Mouse (Mus musculus) gastrocnemius, postnatal 36 days (tissue): ENCODE measurements around the gene Fdxr. TPM values are rescaled to one million over a fixed set of nuclear protein-coding genes. Genes with fewer than 3 reads are reported as not detected.

Experiments
- DNase-seq, 2 experiments: peaks; one replicate each; pipeline ENCODE4 v3.0.0; 2022
- intact Hi-C: fragments of 180-260 bp; cut with DNase I; formaldehyde crosslinking; loops from one replicate; pipeline ENCODE4 v1.15.1; 2025
- total RNA-seq, 2 experiments: library from RNA; stranded (reverse); gene quantifications; 2 replicates each; pipeline ENCODE4 v1.2.3; 2021

Fdxr gene
- total RNA-seq, 2 experiments from 2014 or later = 3.6 to 4.4 TPM

DNA sequence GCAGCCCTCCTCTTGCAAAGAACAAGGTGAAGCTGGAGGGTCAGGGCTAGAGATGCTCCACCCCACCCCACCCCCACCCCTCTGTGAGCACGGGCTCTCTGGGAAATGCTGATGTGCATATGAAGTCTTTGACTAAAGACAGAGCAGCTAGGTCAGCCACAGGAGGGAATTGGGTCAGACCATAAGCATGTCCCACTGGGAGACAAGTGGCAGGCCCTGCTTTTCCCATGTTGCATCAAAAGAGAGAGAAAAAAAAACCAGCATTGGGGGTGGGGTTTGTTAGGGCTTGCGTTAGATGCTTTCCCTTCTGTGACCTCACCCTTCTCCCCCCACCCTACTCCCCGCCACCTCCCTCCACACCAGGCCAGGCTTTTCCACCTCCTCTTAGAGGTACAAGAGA is 29.6 kb downstream of the Fdxr start:
- no peak for DNase-seq
- intact Hi-C loops = no loop called here

- no peak for DNase-seq
- intact Hi-C loops = no loop called here
Measured at GRCm38 (mm10) chr11:115246386-115246785, 30.5 kb downstream of the Fdxr start.

- no peak for DNase-seq
- intact Hi-C loops = no loop called here
Measured at GRCm38 (mm10) chr11:115244840-115245239, 32.0 kb downstream of the Fdxr start.

DNA sequence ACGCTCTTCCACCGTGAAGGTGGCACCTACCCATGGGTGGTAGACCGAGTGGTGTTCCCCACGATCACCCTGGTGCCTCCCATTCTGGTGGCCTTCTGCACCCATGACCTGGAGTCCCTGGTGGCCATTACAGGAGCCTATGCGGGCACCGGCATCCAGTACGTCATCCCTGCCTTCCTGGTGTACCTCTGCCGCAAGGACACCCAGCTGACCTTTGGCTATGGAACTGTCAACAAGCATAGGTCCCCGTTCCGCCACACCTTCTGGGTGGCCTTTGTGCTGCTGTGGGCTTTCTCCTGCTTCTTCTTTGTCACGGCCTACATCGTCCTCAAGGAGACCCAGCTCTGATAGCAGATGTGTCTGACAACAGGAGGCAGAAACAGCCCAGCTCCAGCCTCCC is 33.1 kb downstream of the Fdxr start:
- DNase-seq = no peak
- intact Hi-C loops = no loop called here

- no peak for DNase-seq
- intact Hi-C loops = no loop called here
Measured at GRCm38 (mm10) chr11:115242746-115243145, 34.1 kb downstream of the Fdxr start.

- intact Hi-C loops = no loop called here
- peak; percentile 54 to 66 for DNase-seq
Measured at GRCm38 (mm10) chr11:115241402-115241801, 35.4 kb downstream of the Fdxr start.

GRCm38 (mm10) chr11:115236570-115236969 is 40.3 kb downstream of the Fdxr start:
- intact Hi-C loops = no loop called here
- no peak for DNase-seq

DNA sequence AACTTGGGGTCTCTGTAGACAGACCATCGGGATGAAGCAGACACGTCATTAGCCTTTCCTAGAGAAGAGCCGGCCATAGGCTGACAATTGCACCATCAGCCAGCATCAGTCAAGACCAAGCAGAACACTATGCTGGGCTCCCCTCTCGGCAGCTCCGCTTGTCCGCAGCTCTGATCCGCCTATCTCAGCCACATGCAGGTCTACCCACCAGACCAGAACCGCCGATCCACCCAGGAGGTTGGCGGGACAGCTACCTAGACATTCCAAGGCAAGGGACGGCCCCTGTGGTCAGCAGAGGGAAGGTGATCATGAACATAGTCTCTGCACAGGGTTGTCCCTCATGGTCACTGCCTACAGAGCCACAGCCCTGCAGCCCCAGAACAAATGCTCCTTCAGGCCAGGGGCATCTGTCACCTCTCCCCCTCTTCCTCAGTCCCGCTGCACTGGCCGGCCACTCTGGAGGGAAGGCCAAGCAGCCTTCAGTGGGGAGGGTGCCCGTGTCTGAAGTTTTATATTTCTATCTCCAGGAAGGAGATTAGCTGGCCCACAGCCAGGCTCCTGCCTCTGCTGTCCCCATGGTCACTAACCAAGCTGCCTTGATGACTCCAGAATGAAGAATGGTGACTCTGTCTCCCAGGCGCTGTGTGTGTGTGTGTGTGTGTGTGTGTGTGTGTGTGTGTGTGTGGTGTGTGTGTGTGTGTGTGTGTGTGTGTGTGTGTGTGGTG is 42.4 kb downstream of the Fdxr start:
- intact Hi-C loops = no loop called here
- no peak for DNase-seq

- intact Hi-C loops = no loop called here
- DNase-seq = no peak
Measured at GRCm38 (mm10) chr11:115233526-115234290, 43.1 kb downstream of the Fdxr start.

DNA sequence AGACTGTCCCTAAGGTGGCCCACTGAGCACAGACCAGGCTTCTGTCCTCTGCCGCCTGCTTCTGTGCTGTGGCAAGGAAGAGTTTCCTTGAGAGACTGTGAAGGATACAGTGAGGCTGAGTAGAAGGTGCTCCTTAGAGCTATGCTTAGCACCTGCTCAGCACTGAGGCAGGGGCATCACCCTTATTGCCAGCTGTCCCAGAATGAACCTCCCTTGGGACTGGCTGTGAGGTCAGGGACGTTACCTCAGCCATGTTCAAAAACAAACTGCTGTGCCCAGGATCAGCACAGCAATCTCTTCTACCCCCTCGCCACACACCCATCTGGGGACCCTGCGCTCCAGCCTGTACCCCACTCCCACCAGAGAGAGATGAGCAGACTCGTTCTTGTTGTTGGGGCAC is 44.0 kb downstream of the Fdxr start:
- intact Hi-C loops = no loop called here

DNA sequence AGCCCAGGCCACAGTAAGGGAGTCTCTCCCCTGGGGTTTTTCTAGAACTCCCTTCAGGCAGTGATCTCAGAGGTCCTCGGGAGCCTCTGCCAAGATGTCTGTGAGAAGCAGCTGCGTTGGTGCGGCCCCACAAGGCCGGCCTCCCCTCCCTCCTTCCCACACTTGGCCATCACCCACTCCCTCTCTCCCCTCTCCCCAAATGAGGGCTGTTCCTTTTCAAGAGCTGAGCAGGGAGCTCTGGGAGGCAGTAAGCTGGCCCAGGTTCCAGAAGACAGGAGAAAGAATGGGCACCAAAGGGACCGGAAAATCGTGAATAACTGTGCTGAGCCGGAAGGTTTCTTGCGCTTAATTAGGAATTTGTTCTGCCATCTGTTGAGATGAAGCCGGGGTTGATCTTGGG is 44.9 kb downstream of the Fdxr start:
- no peak for DNase-seq
- intact Hi-C loops = no loop called here

More for the DNA sequence above, 44.0 kb downstream of the Fdxr start:
- DNase-seq = no peak

GRCm38 (mm10) chr11:115231168-115231915 is 45.5 kb downstream of the Fdxr start:
- intact Hi-C loops = no loop called here
- DNase-seq = no peak

GRCm38 (mm10) chr11:115229021-115229930 is 47.6 kb downstream of the Fdxr start:
- DNase-seq = no peak

DNA sequence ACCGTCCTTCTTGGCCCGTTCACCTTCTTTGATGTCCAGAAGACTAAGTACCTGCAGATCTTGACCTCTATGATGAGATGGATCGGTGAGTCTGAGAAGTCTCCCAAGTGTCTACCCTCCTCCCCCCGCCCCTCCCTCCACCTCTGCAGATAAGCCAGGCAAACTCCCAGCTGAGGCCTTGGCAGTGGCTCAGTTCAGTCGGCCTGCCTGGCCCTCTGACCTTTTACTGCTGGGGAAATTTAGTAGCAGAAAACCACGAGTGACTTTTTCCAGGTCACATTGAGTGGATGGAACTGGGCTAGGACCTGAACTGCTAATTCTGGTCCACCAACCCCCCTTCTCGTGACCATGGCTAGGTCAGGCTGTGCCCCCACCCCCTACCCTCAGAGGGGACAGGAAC is 48.4 kb downstream of the Fdxr start:
- intact Hi-C loops = no loop called here
- no peak for DNase-seq

More at GRCm38 (mm10) chr11:115229021-115229930, 47.6 kb downstream of the Fdxr start:
- intact Hi-C loops = no loop called here

DNA sequence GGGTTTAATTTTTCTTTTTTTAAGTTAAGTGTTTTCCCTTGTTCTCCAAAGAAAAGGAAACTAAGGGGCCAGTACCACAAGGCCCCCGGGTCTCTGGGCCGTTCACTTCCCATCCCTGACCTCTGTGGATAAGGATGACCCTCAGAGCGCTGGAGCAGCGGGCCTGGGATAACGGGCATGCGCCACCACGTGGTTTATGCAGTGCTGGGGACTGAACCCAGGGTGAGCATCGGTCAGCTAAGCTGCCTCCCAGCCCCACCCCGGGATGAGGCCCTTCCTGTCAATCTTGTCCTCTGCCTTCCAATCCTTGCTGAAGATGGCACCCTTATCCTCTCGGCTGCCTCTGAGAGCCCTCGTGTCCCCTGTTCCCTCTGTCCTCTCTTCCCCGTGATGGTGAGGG is 49.2 kb downstream of the Fdxr start:
- DNase-seq = no peak
- intact Hi-C loops = no loop called here

- intact Hi-C loops = no loop called here
Measured at GRCm38 (mm10) chr11:115226811-115227491, 49.9 kb downstream of the Fdxr start.

DNA sequence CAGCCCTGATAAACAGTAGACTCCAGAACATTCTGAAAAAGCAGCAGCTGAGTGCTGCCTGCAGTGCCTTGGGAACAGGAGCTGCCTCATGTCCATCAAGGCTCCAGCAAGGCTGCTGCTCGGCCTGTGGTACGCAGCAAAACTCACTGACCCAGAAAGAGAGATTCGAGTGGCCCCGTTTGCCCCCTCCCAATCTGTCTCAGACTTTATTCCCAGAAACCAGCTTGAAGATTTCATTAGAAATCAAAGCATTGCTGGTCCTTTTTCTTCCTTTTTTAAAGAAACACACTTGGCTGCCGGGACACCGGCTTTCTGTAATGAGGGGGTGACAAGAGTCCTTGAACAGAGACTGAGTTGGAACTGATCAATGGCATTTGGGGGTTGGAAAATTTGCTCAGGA is 51.5 kb downstream of the Fdxr start:
- no peak for DNase-seq

More at GRCm38 (mm10) chr11:115226811-115227491, 49.9 kb downstream of the Fdxr start:
- DNase-seq = no peak

GRCm38 (mm10) chr11:115224889-115225288 is 52.0 kb downstream of the Fdxr start:
- intact Hi-C loops = no loop called here
- DNase-seq = no peak

More for the DNA sequence above, 51.5 kb downstream of the Fdxr start:
- intact Hi-C loops = no loop called here

- intact Hi-C loops = no loop called here
- DNase-seq = no peak
Measured at GRCm38 (mm10) chr11:115223877-115224276, 53.0 kb downstream of the Fdxr start.

DNA sequence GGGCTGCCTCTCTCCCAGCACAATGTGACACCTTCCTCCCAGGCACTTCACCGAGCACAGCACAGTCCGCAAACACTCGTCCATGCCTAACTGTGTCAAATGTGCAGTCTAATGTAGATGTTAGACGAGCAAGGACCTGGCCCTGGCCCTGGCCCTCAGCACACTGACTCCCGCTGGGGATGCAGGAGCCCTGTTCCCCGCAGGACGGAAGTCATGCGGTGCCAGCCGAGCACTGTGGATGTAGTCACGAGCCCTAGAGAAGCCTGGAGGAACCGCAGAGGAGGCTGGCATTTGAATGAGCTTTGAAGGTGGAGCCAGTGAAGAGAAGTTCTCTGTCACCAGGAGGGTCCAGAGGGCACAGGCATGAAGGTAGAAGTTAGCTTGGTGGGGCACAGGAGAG is 53.4 kb downstream of the Fdxr start:
- DNase-seq = no peak
- intact Hi-C loops = no loop called here
